Mouse (Mus musculus): ENCODE results near the gene Iqgap1. TPM values are rescaled to one million over a fixed set of nuclear protein-coding genes. Genes with fewer than 3 reads are reported as not detected.

The Iqgap1 gene
- polyA plus RNA-seq, 1 experiment from 2014 or later, result 103 TPM

DNA sequence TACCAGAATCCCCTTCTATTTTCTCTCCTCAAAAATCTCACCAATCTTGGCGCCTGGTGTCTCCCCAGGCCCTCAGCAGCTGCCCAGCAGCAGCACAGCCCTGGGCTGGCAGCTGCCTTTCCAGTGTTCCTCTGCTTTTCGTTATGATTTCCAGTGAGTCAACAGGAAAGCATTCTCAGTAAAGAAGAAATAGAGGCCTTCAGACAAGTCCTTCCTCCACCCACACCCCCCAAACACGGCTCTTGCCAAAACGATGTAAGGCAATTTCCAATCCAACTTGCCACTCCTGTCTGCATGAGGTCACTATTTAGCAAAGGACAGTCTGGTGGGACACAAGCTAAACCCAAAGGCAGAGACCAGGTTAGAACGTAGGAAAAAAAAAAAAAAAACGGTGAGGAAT is 39.0 kb downstream of the Iqgap1 start:
- DNase-seq (ENCODE audit: low read depth, low spot score) (no peak), ATAC-seq (peak; percentile 76)
- ChIA-PET CTCF (interaction anchor here (1.8 kb wide), 2 partner anchors 15 to 16 kb away, joined by 4 read pairs; no protein-coding TSS in a partner anchor), POLR2A (interaction anchor here (0.8 to 2.7 kb wide), 3 partner anchors 13 to 41 kb away, joined by 3 to 8 read pairs (median 3); no protein-coding TSS in a partner anchor)
- in situ Hi-C loops (cut with MboI; ENCODE audit: low pct_unique_long_range_greater_than_20kb), result no loop called here
- TF ChIP-seq CTCF (IDR thresholded peaks at IDR 0.05), result no peak
- H3K27me3 ChIP-seq, result no peaks in the 10 kb centered on the region

GRCm38 (mm10) chr7:80783841-80784240 is 41.9 kb downstream of the Iqgap1 start:
- no peak for DNase-seq (ENCODE audit: low read depth, low spot score)
- no peak for ATAC-seq
- CTCF ChIA-PET, result interaction anchor here (0.5 to 0.9 kb wide), 2 partner anchors 66 to 69 kb away, joined by 3 read pairs; no protein-coding TSS in a partner anchor
- in situ Hi-C loops (cut with MboI; ENCODE audit: low pct_unique_long_range_greater_than_20kb), result no loop called here
- POLR2A ChIA-PET, result interaction anchor here (1.4 kb wide), 1 partner anchor 19 kb away, joined by 3 read pairs; no protein-coding TSS in a partner anchor
- no peak for TF ChIP-seq CTCF (IDR thresholded peaks at IDR 0.05)
- H3K27me3 ChIP-seq, result no peaks in the 10 kb centered on the region

DNA sequence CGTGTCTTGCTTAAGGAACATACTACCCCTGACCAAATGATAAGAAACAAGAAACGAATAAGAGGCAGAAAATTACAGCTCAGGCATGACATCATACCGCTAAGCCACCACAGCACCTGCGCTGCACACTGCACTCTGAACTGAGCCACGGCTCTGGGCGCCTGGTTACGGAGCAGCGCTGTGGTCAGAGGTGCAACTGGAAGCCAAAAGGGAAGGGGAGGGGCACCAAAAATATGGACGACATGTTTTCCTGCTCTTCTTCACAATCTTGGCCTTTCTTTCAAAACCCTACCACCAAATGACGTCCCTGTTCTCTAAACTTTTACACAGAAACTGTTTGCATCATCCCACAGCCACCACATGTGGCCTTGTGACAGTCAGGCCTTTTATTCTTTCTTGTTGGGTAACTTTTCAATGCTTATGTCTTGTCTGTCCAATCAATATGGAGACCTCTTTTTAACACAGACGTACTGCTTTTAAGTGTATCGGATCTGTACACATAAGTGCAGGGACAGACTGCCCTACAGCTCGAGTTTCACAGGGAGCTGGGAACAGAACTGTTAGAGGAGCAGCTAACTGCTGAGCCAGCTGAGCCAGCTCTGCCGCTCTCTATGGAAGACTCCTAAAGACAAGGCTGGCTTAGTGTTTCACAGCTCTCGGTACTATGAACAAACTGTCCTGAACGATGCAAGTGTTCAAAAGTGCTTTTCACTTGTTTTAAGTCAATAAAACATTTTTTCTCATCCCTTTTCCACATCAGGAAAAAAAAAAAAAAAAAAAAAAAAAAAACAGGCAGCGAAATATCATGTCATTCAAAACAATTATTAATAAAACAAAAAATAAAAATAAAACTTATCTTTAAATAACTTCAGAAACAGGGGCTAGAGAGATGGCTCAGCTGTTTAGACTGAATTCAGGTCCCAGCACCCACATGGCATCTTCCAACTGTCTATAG is 43.3 kb downstream of the Iqgap1 start:
- no peak for TF ChIP-seq CTCF (IDR thresholded peaks at IDR 0.05)
- ATAC-seq, result no peak
- in situ Hi-C loops (cut with MboI; ENCODE audit: low pct_unique_long_range_greater_than_20kb), result no loop called here
- no peaks in the 10 kb centered on the region for H3K27me3 ChIP-seq
- no peak for DNase-seq (ENCODE audit: low read depth, low spot score)
- POLR2A ChIA-PET, result interaction anchor here (0.6 kb wide), 1 partner anchor 245 kb away, joined by 3 read pairs; no protein-coding TSS in a partner anchor
- CTCF ChIA-PET, result interaction anchor here (1.6 kb wide), 1 partner anchor 16 kb away, joined by 3 read pairs; no protein-coding TSS in a partner anchor

GRCm38 (mm10) chr7:80781444-80782120 is 44.2 kb downstream of the Iqgap1 start:
- DNase-seq (ENCODE audit: low read depth, low spot score) (no peak), ATAC-seq (no peak)
- CTCF ChIA-PET, result interaction anchor here (1.1 to 1.4 kb wide), 2 partner anchors 13 to 35 kb away, joined by 3 to 5 read pairs; no protein-coding TSS in a partner anchor
- in situ Hi-C loops (cut with MboI; ENCODE audit: low pct_unique_long_range_greater_than_20kb), result no loop called here
- TF ChIP-seq CTCF (IDR thresholded peaks at IDR 0.05), result no peak
- no peaks in the 10 kb centered on the region for H3K27me3 ChIP-seq
- POLR2A ChIA-PET, result interaction anchor here (0.6 kb wide), 1 partner anchor 246 kb away, joined by 3 read pairs; no protein-coding TSS in a partner anchor

- DNase-seq (ENCODE audit: low read depth, low spot score), result no peak
- POLR2A ChIA-PET, result interaction anchor here (0.6 kb wide), 3 partner anchors 14 to 739 kb away, joined by 3 read pairs; no protein-coding TSS in a partner anchor
- ATAC-seq, result peak; percentile 35
- in situ Hi-C loops (cut with MboI; ENCODE audit: low pct_unique_long_range_greater_than_20kb), result no loop called here
- no peaks in the 10 kb centered on the region for H3K27me3 ChIP-seq
- TF ChIP-seq CTCF (IDR thresholded peaks at IDR 0.05), result no peak
- CTCF ChIA-PET, result interaction anchor here (1.0 to 1.6 kb wide), 2 partner anchors 12 to 13 kb away, joined by 3 read pairs; no protein-coding TSS in a partner anchor
Observed at GRCm38 (mm10) chr7:80778958-80779669, 46.7 kb downstream of the Iqgap1 start.

DNA sequence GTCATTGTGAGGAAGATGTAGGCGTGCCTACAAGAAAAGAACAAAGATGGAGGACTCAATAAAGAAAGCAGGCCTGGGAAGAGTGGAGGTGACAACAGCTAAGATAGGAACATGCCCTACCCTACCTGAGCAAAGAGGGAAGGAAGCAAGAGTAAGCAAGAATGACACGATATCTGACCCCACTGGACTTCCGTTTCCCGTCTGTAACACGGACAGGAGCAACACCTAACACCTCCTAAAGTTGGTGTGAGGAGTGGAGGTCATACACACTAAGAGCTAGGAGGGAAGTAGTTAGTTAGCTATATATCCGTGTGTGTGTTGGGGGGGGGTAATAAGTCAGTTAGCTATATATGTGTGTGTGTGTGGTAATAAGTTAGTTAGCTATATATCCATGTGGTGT is 47.4 kb downstream of the Iqgap1 start:
- POLR2A ChIA-PET, result interaction anchor here (0.7 kb wide), 1 partner anchor 8 kb away, joined by 3 read pairs; no protein-coding TSS in a partner anchor
- no peaks in the 10 kb centered on the region for H3K27me3 ChIP-seq
- CTCF ChIA-PET, result interaction anchor here (1.0 to 1.6 kb wide), 2 partner anchors 12 to 14 kb away, joined by 3 read pairs; no protein-coding TSS in a partner anchor
- no peak for ATAC-seq
- TF ChIP-seq CTCF (IDR thresholded peaks at IDR 0.05), result no peak
- no peak for DNase-seq (ENCODE audit: low read depth, low spot score)
- in situ Hi-C loops (cut with MboI; ENCODE audit: low pct_unique_long_range_greater_than_20kb), result no loop called here

- ATAC-seq, result no peak
Observed at GRCm38 (mm10) chr7:80777151-80777550, 48.6 kb downstream of the Iqgap1 start.

GRCm38 (mm10) chr7:80776090-80776489 is 49.7 kb downstream of the Iqgap1 start:
- ChIA-PET CTCF (interaction anchor here (0.9 to 1.2 kb wide), 3 partner anchors 10 to 35 kb away, joined by 3 to 4 read pairs (median 3); no protein-coding TSS in a partner anchor), POLR2A (no interaction called here)
- TF ChIP-seq CTCF (IDR thresholded peaks at IDR 0.05), result no peak
- no peak for ATAC-seq
- no peak for DNase-seq (ENCODE audit: low read depth, low spot score)
- in situ Hi-C loops (cut with MboI; ENCODE audit: low pct_unique_long_range_greater_than_20kb), result no loop called here
- no peaks in the 10 kb centered on the region for H3K27me3 ChIP-seq

More at GRCm38 (mm10) chr7:80777151-80777550, 48.6 kb downstream of the Iqgap1 start:
- ChIA-PET POLR2A (no interaction called here), CTCF (no interaction called here)
- no peak for TF ChIP-seq CTCF (IDR thresholded peaks at IDR 0.05)
- DNase-seq (ENCODE audit: low read depth, low spot score), result no peak
- in situ Hi-C loops (cut with MboI; ENCODE audit: low pct_unique_long_range_greater_than_20kb), result no loop called here
- H3K27me3 ChIP-seq, result no peaks in the 10 kb centered on the region

DNA sequence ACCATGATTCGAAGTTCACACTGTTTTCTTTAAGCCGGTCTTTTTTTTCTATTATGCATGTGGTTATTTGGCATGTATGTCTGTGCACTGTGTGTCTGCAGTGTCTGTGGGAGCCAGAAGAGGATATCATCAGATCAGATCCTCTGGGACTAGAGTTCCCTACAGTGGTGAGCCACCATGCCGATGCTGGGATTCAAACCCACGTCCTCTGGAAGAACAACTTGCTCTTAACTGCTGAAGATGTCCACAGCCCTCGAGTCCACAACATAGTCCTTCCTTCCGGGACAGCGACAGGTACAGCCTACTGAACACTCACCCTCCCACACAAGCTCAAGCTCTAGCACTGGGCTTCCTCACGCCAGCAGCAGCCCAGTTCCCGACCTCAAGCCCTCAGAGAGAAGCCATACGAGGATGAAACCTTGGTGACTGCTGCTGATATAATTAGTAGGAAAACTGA is 50.3 kb downstream of the Iqgap1 start:
- TF ChIP-seq CTCF (IDR thresholded peaks at IDR 0.05), result no peak
- no peak for ATAC-seq
- ChIA-PET POLR2A (interaction anchor here (0.9 kb wide), 1 partner anchor 21 kb away, joined by 3 read pairs; no protein-coding TSS in a partner anchor), CTCF (interaction anchor here (0.9 to 1.2 kb wide), 3 partner anchors 10 to 35 kb away, joined by 3 to 4 read pairs (median 3); no protein-coding TSS in a partner anchor)
- no peaks in the 10 kb centered on the region for H3K27me3 ChIP-seq
- in situ Hi-C loops (cut with MboI; ENCODE audit: low pct_unique_long_range_greater_than_20kb), result no loop called here
- no peak for DNase-seq (ENCODE audit: low read depth, low spot score)
